Mouse (Mus musculus): Measurements from ENCODE around the gene P2ry6.

The P2ry6 gene

DNA sequence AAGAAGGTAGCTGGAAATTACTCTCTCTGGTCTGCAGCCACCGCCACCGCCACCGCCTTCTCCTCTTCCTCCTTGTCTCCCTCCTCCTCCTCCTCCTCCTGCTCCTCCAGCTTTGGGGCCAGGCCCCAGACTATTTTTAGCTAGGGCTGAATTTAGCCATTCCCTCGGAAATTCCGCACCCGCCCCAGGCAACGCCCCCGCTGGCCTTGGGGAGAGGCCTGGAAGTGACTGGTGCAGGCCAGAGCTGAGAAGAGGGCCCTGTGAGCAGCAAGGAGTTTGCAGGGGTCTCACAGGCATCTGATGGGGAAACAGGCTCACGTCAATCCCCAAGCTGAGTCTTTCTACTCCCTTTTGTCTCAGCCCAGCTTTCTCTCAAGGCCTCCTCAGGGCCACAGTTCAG, 56.3 kb downstream of the P2ry6 start:
- DNase-seq (ENCODE audit: low read depth, low spot score): no peak

DNA sequence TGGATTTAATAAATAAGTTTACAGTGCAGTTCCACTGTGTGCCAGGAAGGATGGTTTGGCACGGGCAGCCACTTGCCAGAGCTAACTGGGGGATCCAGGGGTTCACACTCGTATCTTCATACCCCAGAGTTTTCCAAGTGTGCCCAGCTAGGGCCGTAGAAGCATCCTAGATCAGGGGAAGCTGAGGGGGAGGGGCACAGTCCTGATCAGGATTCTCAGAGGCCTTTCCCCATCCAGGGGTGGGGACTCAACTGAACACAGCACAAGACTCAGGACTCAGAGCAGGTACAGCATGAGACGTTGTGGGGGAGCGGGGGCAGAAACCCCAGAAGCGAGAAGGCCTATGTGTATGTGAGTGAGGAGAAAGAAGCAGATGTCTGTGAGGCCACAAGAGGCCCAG, 56.7 kb downstream of the P2ry6 start:
- no peak for DNase-seq (ENCODE audit: low read depth, low spot score)

DNA sequence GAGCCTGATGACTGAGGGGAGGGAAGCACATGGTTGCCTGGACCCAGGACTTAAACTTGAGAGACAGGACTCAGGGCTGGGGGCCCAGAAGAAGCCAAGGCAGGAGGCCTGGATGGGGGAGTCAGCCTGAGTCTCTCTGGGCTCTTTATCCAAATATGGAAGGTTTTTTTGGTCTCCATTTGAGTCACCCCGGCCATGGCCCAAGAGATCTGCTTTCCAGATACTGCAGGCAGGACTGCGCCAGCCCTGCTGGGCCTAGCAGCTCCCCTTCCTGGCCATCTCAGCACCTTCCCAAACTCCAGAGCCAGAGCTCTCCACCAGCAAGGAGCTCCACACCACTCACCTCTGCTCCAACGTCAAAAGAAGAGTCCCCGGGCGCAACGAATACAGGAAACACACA, 57.9 kb downstream of the P2ry6 start:
- no peak for DNase-seq (ENCODE audit: low read depth, low spot score)

DNA sequence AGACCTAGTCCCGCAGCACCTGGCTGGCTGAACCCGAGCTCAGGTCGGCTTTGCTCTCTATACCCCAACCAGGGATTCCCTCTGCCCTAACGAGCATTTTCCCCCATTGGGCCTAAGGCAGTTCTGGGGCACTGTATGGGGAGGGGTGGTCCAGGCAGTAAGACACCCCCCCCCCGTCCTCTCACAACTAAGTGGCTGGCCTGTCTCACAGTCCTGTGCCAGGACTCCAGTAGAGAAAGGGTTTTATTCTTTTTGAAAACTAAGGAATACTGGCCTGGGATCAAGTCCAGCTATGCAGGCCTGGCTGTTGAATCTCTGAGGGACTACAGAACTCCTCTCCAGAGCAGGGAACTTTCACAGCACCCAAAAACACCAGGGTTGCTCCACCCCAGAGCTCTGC, 59.2 kb downstream of the P2ry6 start:
- DNase-seq (ENCODE audit: low read depth, low spot score): no peak

DNA sequence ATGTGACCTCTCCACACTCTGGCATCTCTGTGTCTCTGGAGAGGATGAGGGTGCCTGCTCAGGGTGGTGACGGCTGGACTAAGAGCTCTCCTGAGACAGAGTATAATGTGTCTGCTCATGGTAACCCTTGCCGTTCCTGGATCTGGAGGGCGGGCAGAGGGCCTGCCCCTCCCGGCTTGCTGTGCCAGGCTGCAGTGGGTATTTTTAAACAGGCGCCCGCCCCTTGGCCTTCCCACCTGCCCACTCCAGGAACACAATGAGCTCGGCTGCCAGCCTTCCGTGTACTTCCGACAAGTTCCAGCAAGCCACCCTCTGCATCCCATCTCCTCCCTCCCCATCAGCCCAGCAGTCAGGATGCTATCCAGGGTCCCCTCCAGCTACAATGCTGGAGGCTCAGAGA, 62.7 kb downstream of the P2ry6 start:
- DNase-seq (ENCODE audit: low read depth, low spot score): no peak

DNA sequence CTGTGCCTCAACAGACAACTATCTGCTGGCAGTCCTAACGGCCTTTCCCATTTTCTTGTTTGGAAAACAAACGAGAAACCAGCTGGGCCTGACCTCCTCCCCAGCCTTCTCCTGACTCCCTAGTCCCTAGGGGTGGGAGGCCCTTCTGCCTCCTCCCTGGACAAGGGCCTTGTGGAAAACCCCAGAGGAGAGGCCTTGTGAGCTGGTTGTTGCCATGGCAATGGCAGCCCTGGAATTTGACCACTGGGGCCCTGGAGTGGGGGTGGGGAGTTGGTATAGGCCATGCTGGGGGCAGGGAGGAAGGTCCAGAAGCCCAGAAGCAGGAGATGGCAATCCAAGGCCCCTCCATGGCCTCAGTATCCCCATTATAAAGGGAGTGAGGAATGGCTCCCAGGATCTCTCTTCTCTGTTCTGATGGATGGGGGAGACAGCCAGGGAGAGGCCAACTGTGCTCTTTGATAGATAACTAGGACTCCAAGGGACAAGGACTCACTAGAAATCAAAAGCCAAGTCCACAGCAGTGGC, 63.1 kb downstream of the P2ry6 start:
- no peak for DNase-seq (ENCODE audit: low read depth, low spot score)

DNA sequence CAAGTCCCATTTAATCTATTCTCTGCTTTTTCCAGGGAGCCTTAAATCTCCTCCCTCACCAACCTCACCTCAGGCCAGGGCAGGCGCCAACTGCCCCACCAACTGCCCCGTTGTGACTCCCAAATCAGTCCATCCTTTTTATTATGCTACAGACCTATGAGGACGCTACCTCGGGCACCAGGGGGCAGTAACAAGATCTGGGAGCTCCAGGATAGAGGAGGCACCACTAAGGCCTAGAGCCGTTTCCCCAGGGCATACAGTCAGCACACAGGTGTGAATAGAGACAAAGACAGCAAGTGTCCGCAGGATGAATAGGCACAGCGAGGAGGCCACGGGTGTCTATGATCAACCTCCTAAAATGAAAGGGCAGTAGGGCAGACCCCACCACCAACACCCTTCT, 65.9 kb downstream of the P2ry6 start:
- no peak for DNase-seq (ENCODE audit: low read depth, low spot score)

DNA sequence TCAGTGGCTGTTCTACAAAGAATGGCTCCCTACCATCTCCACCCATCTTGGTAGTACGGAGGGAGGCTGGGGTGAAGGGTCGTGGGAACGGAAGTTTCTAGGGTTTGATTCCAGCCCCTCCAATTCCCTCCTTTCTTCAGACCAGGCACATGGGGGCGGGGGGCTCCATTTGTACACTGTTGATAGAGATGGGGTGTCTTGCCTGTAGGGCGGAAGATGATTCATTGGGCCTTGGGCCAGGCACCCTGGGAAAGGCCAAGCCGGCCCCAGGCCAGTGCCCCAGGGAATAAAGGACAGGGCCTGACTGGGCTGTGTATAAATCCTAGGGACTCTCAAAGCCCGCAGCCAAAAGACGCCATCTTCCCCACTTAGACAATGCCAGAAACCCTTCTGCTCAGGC, 66.4 kb downstream of the P2ry6 start:
- DNase-seq (ENCODE audit: low read depth, low spot score): no peak

DNA sequence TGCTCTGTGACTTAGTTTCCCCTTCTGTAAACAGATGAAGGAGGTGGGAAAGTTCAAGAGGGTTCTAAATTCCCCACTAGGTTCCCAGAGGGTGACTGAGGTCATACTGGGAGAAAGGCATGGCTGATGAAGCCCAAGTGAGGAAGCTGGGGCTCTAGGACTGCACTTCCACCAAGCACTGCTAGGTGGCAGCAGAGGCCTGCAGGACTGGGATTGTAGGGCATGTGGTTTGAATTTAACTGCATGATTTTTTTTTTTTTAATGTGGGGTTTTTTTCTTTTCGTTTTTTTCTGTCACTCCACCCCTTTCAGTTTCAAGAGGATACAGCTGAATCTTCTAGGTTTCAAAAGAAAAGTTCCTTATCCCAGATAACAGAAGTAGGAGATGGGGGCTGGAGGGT, 67.2 kb downstream of the P2ry6 start:
- peak; percentile 70 for DNase-seq (ENCODE audit: low read depth, low spot score)

DNA sequence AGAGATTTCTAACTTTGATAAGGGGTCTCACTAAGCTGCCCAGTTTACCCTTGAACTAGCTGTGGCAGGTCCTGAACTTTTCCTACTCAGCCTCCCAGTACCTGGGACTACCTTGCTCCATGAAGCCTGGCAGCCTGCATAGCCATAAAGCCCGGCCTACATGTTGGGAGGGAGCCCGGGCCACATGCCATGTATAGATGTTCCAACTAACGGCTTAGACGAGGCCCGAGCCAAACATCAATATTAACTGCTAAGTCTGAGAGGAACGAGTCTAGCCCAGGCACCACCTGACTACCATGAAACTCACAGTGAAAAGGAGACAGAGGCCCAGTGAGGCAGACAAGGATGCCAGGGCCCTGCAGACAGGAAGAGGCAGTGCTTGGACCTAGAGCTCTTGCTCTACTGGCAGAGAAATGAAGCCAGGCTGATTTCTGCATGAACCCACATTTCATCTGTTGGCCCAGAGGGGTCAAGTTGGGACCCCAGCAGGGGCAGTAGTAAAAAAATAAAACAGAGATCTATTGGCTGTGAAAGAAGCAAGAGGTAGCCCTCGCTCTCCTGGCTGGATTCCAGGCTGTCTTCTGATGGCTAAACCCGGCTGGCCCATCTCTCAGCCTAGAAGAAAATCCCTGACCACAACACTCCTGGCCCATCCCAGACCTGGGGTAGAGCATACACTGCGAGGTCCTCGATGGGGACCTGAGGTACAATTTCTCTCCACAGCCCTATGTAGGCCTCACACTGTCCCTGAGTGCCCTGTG, 68.2 kb downstream of the P2ry6 start:
- no peak for DNase-seq (ENCODE audit: low read depth, low spot score)

DNA sequence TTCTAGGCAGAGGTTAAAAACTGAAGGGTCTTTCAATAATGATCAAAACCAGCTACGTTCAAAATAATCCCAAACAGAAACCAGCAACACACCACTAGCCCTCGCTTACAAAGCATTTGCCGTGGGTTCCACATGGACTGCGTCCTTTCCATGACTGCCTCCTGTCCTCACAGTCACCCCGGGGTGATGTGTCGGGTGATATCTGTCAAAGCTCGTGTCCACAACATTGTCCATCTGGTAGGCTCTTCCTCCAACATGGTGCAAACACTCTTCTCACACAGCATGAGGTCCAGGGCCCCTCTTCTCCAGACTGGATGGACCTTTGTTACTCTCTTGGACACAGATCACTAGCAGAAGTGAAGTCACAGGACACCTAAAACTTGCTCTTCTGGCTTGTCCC, 69.4 kb downstream of the P2ry6 start:
- DNase-seq (ENCODE audit: low read depth, low spot score): no peak

DNA sequence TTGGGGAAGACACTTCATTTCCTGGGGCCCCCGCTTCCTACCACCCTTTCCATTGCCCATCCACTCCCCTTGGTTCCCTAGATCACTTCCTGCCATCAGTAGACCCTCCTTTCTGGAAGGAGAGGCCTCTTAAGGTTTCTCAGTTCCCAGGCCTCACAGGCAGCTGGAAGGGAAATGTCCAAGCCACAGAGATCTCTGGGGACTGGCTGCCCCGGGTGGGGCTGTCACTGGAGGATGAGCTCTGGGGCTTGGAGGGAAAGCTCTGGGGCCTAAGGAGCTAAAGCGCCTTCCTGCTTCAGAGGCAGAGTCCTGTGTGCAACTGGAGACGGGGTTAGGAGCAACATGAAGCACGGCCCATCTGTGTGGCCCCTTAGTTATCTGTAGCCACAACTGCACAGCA, 69.8 kb downstream of the P2ry6 start:
- no peak for DNase-seq (ENCODE audit: low read depth, low spot score)

DNA sequence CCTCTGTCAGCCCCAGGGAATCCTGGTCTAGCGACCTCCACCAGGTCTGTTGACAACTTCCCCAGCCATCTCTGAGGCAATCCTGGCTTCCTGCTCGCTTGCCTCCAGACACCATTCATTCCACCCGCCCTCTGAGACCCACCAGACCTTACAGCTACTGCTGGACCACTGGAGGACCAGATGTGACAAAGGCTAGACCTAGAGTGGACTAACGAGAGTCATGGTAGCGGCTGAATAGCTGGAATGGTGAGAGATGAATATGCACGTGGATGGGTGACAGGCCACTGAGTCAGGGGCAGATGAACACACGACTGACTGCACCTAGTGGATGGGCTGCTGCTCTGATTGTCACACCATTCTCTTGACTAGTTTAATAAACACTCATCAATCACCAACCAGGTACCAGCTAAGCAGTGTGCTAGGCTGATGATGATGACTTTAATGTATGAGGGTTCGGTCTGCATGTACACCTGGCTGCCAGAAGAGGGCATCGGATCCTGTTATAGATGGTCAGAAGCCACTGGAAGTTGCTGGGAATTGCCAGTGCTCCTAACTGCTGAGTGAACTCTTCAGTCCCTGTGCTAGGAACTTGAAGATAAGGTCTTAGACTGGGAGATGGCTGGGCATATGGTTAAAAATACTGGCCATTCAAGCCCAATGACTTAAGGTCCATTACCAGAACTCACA, 71.9 kb downstream of the P2ry6 start:
- no peak for DNase-seq (ENCODE audit: low read depth, low spot score)

DNA sequence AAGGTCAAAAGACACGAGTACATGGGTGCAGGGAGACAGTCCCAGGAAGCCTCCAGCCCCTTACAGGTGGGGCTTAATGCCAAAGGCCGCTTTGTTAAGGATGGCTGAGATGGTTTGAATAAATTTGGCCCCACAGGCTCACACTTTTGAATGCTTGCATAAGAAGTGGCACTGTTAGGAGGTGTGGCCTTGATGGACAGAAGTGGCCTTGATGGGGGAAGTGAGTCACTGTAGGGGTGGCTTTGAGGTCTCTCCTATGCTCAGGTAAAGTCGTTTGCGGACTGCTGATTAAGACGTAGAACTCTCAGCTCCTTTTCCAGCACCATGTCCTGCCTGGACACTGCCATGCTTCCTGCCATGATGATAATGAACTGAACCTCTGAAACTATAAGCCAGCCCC, 76.6 kb downstream of the P2ry6 start:
- no peak for DNase-seq (ENCODE audit: low read depth, low spot score)

DNA sequence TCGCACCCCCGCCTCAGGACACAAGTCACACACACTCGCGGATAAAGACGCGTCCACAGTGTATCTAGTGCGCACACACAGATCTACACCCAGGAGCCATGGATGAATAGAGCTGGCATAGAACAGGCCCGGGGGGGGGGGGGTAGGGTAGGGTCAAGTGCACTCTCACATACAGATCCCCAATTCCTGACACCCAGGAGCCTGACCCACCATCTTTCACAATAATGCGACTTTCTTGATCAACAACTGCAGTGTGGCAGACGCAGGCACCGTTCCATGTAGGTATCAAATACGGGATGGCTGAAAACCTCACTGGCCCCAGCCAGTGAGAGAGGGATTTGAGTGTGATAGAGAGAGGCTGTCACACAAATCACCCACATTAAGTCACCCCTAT, 79.6 kb downstream of the P2ry6 start:
- DNase-seq (ENCODE audit: low read depth, low spot score): no peak

DNA sequence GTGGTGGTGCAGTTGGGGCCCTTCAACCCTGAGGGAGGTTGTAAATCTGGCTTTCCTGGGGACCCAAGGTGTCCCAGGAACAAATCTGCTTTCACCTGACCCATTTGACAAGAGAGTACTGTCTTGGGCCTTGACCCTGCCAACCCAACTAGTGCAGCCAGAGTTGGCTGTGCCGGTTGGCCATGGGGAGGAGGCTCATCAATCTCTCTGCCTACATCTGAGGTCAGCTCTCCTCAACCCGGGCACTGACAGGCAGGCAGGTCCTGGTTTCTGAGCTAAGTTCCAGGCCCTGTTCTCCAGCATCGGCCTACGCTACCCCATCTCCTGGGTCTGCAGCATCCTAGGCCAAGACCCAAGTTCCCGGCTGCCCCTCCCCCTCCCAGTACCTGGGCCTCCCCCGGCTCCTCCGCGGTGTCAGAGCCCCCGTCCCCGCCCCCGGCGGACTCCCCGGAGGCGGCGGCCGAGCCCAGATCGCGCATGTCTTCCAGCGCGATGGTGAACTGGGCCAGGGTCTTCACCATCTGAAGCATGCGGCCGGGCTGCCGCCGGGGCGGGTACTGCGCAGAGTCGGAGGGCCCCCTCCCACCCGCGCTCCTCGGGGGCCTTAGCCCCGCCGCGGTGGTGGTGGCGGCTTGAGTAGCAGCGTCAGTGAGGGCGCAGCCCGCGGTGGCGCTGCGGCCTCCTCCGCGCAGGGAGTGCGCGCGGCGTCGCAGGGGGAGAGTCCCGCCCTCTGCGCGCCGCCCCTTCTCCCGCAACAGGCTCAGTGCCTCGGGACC, 80.2 kb downstream of the P2ry6 start:
- DNase-seq (ENCODE audit: low read depth, low spot score): peak; percentile 39

DNA sequence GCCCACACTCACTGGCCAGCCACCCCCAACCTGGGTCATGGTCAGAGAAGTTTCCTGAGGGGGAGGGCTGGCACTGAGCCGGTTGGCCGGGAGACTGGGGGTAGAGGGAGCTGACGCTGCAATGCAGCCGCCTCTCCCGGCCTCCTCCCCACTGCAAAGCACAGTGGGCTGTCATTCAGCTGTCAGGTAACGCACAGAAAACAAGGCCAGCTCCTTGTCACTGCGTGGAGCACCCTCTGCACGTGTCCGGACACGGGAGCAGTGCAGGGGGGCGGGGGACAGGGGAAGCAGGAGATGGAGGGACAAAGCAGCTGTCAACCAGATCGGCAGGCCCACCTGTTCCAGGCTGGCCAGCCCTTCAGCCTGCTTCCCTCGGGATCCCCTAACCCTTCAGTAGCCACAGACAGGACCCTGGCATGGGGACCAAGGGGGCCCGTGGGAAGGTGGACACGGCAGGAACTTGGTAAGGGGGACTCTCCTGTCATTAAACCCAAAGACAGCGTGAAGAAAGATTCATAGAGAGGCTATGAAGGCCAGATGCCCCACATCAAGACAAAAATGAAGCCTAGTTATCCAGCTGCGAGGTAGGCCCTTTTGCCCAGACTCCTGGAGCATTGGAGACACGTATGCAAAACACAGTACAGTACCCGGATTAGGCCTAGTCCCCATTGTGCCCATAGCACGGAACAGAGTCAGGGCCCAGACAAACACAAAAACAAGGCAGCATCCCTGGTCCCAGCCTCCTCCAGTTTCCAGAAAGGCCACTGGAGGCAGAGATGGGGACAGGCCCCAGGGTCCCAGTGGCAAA, 81.0 kb downstream of the P2ry6 start:
- no peak for DNase-seq (ENCODE audit: low read depth, low spot score)

All from retina, postnatal 7 days (tissue).